Mouse (Mus musculus): ENCODE measurements around the gene Agxt.

GRCm38 (mm10) chr1:93124066-93124465, 11.0 kb upstream of the Agxt start:
- TF ChIP-seq REST (IDR thresholded peaks at IDR 0.05; ENCODE audit: insufficient read depth, insufficient read length) (no peak), MYOG (IDR thresholded peaks at IDR 0.05; ENCODE audit: control insufficient read depth in 1 of 3, insufficient read depth in 1 of 3, insufficient read length in 2 of 3, low read depth in 2 of 3) (no peak), MYOD1 (IDR thresholded peaks at IDR 0.05; ENCODE audit: control insufficient read depth in 1 of 3, insufficient read length in 2 of 3, low read depth in 2 of 3) (no peak), POLR2A (IDR thresholded peaks at IDR 0.05; ENCODE audit: insufficient read length, low read depth) (no peak), POLR2AphosphoS2 (IDR thresholded peaks at IDR 0.05; ENCODE audit: insufficient read length, low read depth) (no peak), MAX (IDR thresholded peaks at IDR 0.05; ENCODE audit: low read depth) (no peak), TCF12 (IDR thresholded peaks at IDR 0.05; ENCODE audit: insufficient read depth, poor library complexity, severe bottlenecking) (no peak), USF1 (IDR thresholded peaks at IDR 0.05; ENCODE audit: low read depth) (no peak), CEBPB (IDR thresholded peaks at IDR 0.05; ENCODE audit: insufficient read depth, poor library complexity, severe bottlenecking) (no peak), E2F4 (IDR thresholded peaks at IDR 0.05; ENCODE audit: insufficient read depth) (no peak), SRF (IDR thresholded peaks at IDR 0.05; ENCODE audit: control insufficient read depth, insufficient read length, low read depth) (no peak), TCF3 (IDR thresholded peaks at IDR 0.05; ENCODE audit: insufficient read length, low read depth) (no peak)
